Mouse (Mus musculus) embryonic facial prominence, embryonic 12.5 days (tissue): ENCODE data around the gene Agl. TPM values are rescaled to one million over a fixed set of nuclear protein-coding genes. Genes with fewer than 3 reads are reported as not detected.
A peak's percentile ranks its signal among the peaks of the same experiment; 100 is the strongest.

ENCODE experiments used
- ATAC-seq: fragments of 200-750 bp; cut with Nextera tagmentation; 2 replicates; pipeline ENCODE4 v1.8.0; 2017; ENCODE audit not compliant: insufficient number of reproducible peaks, insufficient read depth, low FRiP score, low TSS enrichment
- H3K27ac ChIP-seq: fragments of 300-500 bp; sonication (generic); 2 replicates; pipeline ENCODE4 v1.5.1; 2016; ENCODE audit warnings: mild to moderate bottlenecking
- H3K27me3 ChIP-seq: fragments of 300-500 bp; sonication (generic); 2 replicates; pipeline ENCODE4 v1.6.1; 2016; ENCODE audit warnings: mild to moderate bottlenecking, moderate library complexity
- H3K36me3 ChIP-seq: fragments of 300-500 bp; sonication (generic); 2 replicates; pipeline ENCODE4 v1.6.1; 2016; ENCODE audit warnings: mild to moderate bottlenecking
- H3K4me1 ChIP-seq: fragments of 300-500 bp; sonication (generic); 2 replicates; pipeline ENCODE4 v1.6.1; 2016
- H3K4me2 ChIP-seq: fragments of 300-500 bp; sonication (generic); replicated peaks from 2 replicates; pipeline ENCODE4 v1.6.1; 2016; ENCODE audit warnings: mild to moderate bottlenecking, moderate library complexity
- H3K4me3 ChIP-seq: fragments of 300-500 bp; sonication (generic); 2 replicates; pipeline ENCODE4 v1.5.1; 2016; ENCODE audit warnings: mild to moderate bottlenecking
- H3K9ac ChIP-seq: fragments of 300-500 bp; sonication (generic); 2 replicates; pipeline ENCODE4 v1.6.1; 2016; ENCODE audit warnings: mild to moderate bottlenecking, moderate library complexity
- H3K9me3 ChIP-seq: fragments of 300-500 bp; sonication (generic); 2 replicates; pipeline ENCODE4 v1.6.1; 2016; ENCODE audit warnings: mild to moderate bottlenecking, moderate library complexity
- WGBS: fragments of 180-500 bp; shearing (Covaris S2); methylation state at CpG from one replicate; pipeline ENCODE4 v1.1.7; 2016; 5-methylcytosine and 5-hydroxymethylcytosine counted together
- polyA plus RNA-seq: library from polyadenylated mRNA; unstranded; fragments of >200 nt; fragmentation: Nextera tagmentation; extraction: Ambion mirVana; gene quantifications from 2 replicates; pipeline ENCODE4 v1.2.1, GENCODE M21; 2016

The Agl gene
- polyA plus RNA-seq, 1 experiment from 2014 or later = 17.2 TPM

GRCm38 (mm10) chr3:116729483-116730174 lies 78.3 kb downstream of the Agl start:
- Histone ChIP-seq H3K9me3 (no peaks in the 10 kb centered on the region), H3K27me3 (no peaks in the 10 kb centered on the region), H3K36me3 (no peaks in the 10 kb centered on the region), H3K4me3 (no peak overlapping the region), H3K4me1 (no peaks in the 10 kb centered on the region), H3K4me2 (no peak overlapping the region), H3K27ac (no peak overlapping the region), H3K9ac (no peak overlapping the region)
- 72% methylated on average over 2 of the region's 2 CpGs for WGBS
- ATAC-seq = no peak

GRCm38 (mm10) chr3:116726807-116727206 lies 81.2 kb downstream of the Agl start:
- no peak overlapping the region for H3K27ac ChIP-seq
- WGBS = 74% methylated on average over 9 of the region's 9 CpGs

GRCm38 (mm10) chr3:116723496-116724481 lies 84.2 kb downstream of the Agl start:
- WGBS = 58% methylated on average over 10 of the region's 10 CpGs

More at GRCm38 (mm10) chr3:116726807-116727206, 81.2 kb downstream of the Agl start:
- no peak for ATAC-seq
- Histone ChIP-seq H3K36me3 (no peaks in the 10 kb centered on the region), H3K27me3 (no peaks in the 10 kb centered on the region), H3K9ac (no peak overlapping the region), H3K4me2 (no peak overlapping the region), H3K4me3 (no peak overlapping the region), H3K4me1 (no peaks in the 10 kb centered on the region), H3K9me3 (no peaks in the 10 kb centered on the region)

DNA sequence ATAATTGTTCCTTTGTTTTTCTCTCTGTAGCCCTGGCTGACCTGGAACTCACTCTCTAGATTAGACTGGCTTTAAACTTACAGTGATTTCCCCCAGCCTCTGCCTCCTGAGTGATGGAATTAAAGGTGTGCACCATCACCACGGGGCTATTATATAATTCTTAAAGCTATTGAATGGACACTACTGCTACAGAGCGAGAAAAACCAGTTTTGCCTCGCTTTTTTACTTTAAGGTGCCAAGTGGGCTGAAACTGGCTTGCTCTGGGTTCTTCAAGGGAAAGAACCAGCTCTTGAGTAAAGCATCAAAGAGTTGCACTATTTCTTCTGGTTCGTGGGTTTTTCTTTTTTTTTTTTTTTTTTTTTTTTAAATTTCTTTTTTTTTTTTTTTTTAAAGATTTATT lies 85.0 kb downstream of the Agl start:
- Histone ChIP-seq H3K4me3 (no peak overlapping the region), H3K9ac (no peak overlapping the region), H3K36me3 (no peaks in the 10 kb centered on the region), H3K4me1 (no peaks in the 10 kb centered on the region), H3K27ac (no peak overlapping the region), H3K4me2 (no peak overlapping the region), H3K9me3 (no peaks in the 10 kb centered on the region), H3K27me3 (no peaks in the 10 kb centered on the region)
- no peak for ATAC-seq
- WGBS = 77% methylated on average over 4 of the region's 4 CpGs

More at GRCm38 (mm10) chr3:116723496-116724481, 84.2 kb downstream of the Agl start:
- no peak overlapping the region for H3K4me2 ChIP-seq
- H3K9me3 ChIP-seq = no peaks in the 10 kb centered on the region
- no peak overlapping the region for H3K27ac ChIP-seq
- no peak for ATAC-seq
- no peak overlapping the region for H3K4me3 ChIP-seq
- H3K36me3 ChIP-seq = no peaks in the 10 kb centered on the region
- H3K27me3 ChIP-seq = no peaks in the 10 kb centered on the region
- H3K4me1 ChIP-seq = no peaks in the 10 kb centered on the region
- no peak overlapping the region for H3K9ac ChIP-seq

GRCm38 (mm10) chr3:116718951-116719350 lies 89.0 kb downstream of the Agl start:
- H3K27me3 ChIP-seq = no peaks in the 10 kb centered on the region
- no peak overlapping the region for H3K4me2 ChIP-seq
- H3K9ac ChIP-seq = no peak overlapping the region
- ATAC-seq = no peak
- H3K27ac ChIP-seq = no peak overlapping the region
- no peak overlapping the region for H3K4me3 ChIP-seq
- WGBS = 71% methylated on average over 3 of the region's 3 CpGs
- H3K36me3 ChIP-seq = no peaks in the 10 kb centered on the region
- no peaks in the 10 kb centered on the region for H3K4me1 ChIP-seq
- H3K9me3 ChIP-seq = no peaks in the 10 kb centered on the region

DNA sequence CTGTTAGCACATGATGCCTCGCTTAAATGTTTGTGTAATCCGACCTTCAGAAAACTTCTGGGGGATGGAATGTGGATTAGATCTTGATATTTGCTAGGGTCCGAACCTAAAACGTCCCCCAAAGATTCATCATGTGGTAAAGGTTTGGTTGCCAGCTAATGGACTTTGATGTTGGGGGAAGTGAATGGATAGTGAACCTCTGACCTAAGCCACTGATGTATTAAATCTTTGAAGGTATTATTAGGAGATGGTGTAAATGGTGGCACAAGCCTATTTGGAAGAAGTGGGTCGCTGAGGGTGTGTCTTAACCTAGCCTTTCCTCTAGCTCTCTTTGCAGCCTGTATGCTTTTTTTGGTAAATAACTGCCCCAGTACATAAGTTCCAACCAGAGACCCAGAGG lies 94.9 kb downstream of the Agl start:
- no peaks in the 10 kb centered on the region for H3K27me3 ChIP-seq
- ATAC-seq = no peak
- H3K36me3 ChIP-seq = no peaks in the 10 kb centered on the region
- H3K4me3 ChIP-seq = peak overlapping the region; percentile 96
- H3K9ac ChIP-seq = no peak overlapping the region
- peak overlapping the region; percentile 73 for H3K4me2 ChIP-seq
- H3K27ac ChIP-seq = no peak overlapping the region
- H3K4me1 ChIP-seq = peaks cover 8% of the 10 kb centered on the region
- WGBS = 25% methylated on average over 5 of the region's 5 CpGs
- H3K9me3 ChIP-seq = no peaks in the 10 kb centered on the region

DNA sequence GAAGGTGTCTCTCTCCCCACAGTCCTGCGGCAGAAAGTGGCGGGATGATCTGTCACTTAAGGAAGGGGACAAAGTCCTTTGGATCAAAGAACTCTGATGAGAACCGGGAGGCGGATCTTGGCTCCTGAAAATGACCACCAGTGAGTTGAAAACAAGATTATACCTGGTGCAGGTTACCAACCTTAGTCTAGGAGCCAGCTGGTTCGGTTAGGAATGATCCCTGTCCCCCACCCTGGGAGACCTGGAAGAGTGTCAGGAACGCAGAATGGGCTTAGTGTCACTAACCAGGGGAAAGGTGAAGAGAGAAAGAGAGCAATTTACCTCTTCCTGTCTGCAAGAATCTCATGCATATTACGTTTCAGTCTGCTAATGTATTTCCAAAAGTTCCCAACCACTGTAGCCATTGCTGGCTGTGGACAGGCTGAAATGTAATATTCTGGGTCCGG lies 95.5 kb downstream of the Agl start, which contains the start of gene Slc35a3:
TSS of gene Slc35a3 (minus strand) at position 396 of the 446 bp plus-strand sequence.
- ATAC-seq = no peak
- H3K27me3 ChIP-seq = no peaks in the 10 kb centered on the region
- 3% methylated on average over 8 of the region's 8 CpGs for WGBS

DNA sequence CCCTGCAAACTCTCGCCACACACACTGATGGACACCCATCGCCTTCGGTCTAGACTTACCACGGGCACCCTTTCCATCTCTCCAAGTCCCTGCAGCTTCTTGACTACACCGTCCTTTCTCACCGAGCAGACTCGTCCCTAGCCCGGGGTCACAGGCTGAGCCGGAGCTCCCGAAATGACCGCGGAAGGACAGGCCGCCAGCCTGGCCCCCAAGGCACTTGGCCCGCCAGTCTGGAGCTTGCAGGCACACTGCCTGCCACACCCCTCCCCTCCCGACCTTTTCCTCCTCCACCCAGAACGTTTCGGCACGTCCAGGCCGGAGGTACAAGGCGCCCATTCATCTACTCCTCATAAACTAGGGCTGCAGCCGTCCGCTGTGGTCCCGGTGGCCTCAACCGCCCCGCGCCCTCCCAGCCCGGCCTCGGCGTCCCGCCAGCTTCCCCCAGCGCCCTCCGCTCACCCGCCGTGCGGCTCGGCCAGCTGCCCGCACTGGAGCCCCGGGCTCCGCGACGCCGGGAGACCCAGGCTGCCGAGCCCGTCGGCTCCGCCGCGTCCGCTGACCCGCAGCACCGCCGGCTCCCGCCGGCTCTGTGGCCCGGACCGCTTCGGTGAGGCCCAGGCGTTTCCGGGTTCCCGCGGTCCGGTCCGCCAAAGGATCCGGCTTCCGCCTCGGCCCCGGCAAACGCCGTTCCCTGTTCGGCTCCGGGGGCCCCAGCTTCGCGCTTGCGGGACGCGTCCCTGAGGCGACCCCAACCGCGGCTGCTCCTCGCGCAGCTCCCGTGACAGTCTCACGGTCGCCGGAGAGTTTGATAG lies 96.1 kb downstream of the Agl start:
- H3K27me3 ChIP-seq = no peaks in the 10 kb centered on the region
- peaks cover 8% of the 10 kb centered on the region for H3K4me1 ChIP-seq
- under 1% methylated on average over 85 of the region's 85 CpGs for WGBS
- H3K4me2 ChIP-seq = peak overlapping the region; percentile 73
- H3K9ac ChIP-seq = peak overlapping the region; percentile 93
- no peaks in the 10 kb centered on the region for H3K9me3 ChIP-seq
- ATAC-seq = peak; percentile 79
- peak overlapping the region; percentile 17; the same call in 1 of the 2 replicates for H3K27ac ChIP-seq
- no peaks in the 10 kb centered on the region for H3K36me3 ChIP-seq
- peak overlapping the region; percentile 96 for H3K4me3 ChIP-seq

More for the DNA sequence above, 95.5 kb downstream of the Agl start, which contains the start of gene Slc35a3:
- H3K27ac ChIP-seq = peak within 1 kb of the TSS; percentile 17; the same call in 1 of the 2 replicates
- peak within 1 kb of the TSS; percentile 73 for H3K4me2 ChIP-seq
- H3K9me3 ChIP-seq = no peaks in the 10 kb centered on the region
- H3K36me3 ChIP-seq = no peaks in the 10 kb centered on the region
- peak within 1 kb of the TSS; percentile 93 for H3K9ac ChIP-seq
- peak within 1 kb of the TSS; percentile 96 for H3K4me3 ChIP-seq
- H3K4me1 ChIP-seq = peaks cover 8% of the 10 kb centered on the region

GRCm38 (mm10) chr3:116710941-116711340 lies 97.0 kb downstream of the Agl start:
- no peaks in the 10 kb centered on the region for H3K36me3 ChIP-seq
- no peak for ATAC-seq
- H3K27ac ChIP-seq = no peak overlapping the region
- peak overlapping the region; percentile 19; the same call in 1 of the 2 replicates for H3K9ac ChIP-seq
- H3K4me2 ChIP-seq = peak overlapping the region; percentile 73
- H3K9me3 ChIP-seq = no peaks in the 10 kb centered on the region
- peaks cover 8% of the 10 kb centered on the region for H3K4me1 ChIP-seq
- no peaks in the 10 kb centered on the region for H3K27me3 ChIP-seq
- 59% methylated on average over 9 of the region's 9 CpGs for WGBS
- H3K4me3 ChIP-seq = peak overlapping the region; percentile 96

DNA sequence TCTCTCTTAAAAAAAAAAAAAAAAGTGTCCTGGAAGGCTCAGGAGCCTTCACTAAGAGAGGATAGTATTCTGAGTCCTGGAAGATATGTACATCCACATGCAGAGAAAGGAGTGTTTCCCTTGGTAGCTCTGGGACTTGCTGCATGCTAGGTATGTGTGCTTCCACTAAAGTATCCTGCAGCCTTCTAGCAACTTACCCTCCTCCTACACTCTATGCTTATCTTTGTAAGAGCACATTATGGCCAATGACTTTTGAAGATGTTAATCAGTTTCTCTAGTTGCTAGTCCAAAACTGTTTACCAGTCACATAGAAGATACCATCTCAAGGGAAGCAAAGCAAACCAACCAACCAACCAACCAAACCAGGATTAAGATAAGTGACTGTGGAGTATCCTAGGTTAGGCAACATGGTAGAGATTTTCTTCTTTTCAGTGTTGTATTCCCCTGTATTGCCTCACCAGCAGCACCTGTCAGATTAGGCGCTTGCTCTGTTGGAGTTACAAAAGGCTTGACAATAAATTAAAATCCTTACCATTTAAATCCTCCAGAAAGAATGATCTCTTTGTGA lies 102.2 kb downstream of the Agl start:
- Histone ChIP-seq H3K27me3 (no peaks in the 10 kb centered on the region), H3K27ac (no peak overlapping the region), H3K36me3 (no peaks in the 10 kb centered on the region), H3K4me1 (peaks cover under 1% of the 10 kb centered on the region; the same call in 1 of the 2 replicates), H3K4me2 (no peak overlapping the region), H3K9me3 (no peaks in the 10 kb centered on the region), H3K4me3 (no peak overlapping the region), H3K9ac (no peak overlapping the region)
- WGBS = 91% methylated on average over 1 of the region's 1 CpGs
- ATAC-seq = no peak

DNA sequence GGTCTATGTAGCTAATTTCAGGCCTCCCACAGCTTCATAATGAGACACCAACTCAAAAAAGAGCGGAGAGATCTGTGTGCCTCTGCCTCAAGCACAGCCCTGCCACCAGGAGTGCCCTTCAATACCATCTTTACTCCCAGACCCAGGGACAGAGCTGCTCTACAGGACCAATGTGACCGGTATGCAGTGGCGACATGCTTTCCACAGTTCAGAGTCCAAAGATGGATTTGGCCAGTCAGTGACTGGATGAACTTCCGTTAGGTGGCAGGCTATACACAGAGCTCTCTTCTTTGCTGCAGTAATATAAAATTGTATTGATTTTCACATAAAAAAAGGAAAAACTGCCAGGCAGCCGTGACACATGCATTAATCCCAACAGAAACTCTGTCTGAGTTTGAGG lies 104.1 kb downstream of the Agl start:
- H3K9me3 ChIP-seq = no peaks in the 10 kb centered on the region
- no peaks in the 10 kb centered on the region for H3K4me1 ChIP-seq
- WGBS = 93% methylated on average over 5 of the region's 5 CpGs
- no peak for ATAC-seq
- H3K4me3 ChIP-seq = no peak overlapping the region
- no peak overlapping the region for H3K27ac ChIP-seq
- no peaks in the 10 kb centered on the region for H3K27me3 ChIP-seq
- H3K9ac ChIP-seq = no peak overlapping the region
- no peak overlapping the region for H3K4me2 ChIP-seq
- H3K36me3 ChIP-seq = no peaks in the 10 kb centered on the region
